Mouse (Mus musculus) urinary bladder, adult 2 months (tissue): ENCODE data around the gene Dnah12. TPM values are rescaled to one million over a fixed set of nuclear protein-coding genes. Genes with fewer than 3 reads are reported as not detected.
"Not testable (repeated sequence)": the region's sequence is repeated elsewhere in the genome, so short reads cannot be mapped to it uniquely, and the experiment has no call there.

Experiments
- DNase-seq: peaks from one replicate; pipeline ENCODE4 v3.0.0; 2022; ENCODE audit warnings: low spot score
- polyA plus RNA-seq: library from polyadenylated mRNA; depleted of rRNA; stranded (reverse); fragments of >200 nt; gene quantifications from 2 replicates; pipeline ENCODE4 v1.2.3, GENCODE M21; 2012; rRNA removed

The Dnah12 gene
- polyA plus RNA-seq, 1 experiment: 0.01 TPM

- no peak for DNase-seq
Observed at GRCm38 (mm10) chr14:26881700-26882099, 188.6 kb downstream of the Dnah12 start.

GRCm38 (mm10) chr14:26887244-26887643 is 194.2 kb downstream of the Dnah12 start:
- no peak for DNase-seq

- no peak for DNase-seq
Observed at GRCm38 (mm10) chr14:26890777-26891176, 197.7 kb downstream of the Dnah12 start.

GRCm38 (mm10) chr14:26894392-26894791 is 201.3 kb downstream of the Dnah12 start, which contains the start of gene Asb14:
TSS of gene Asb14 (plus strand) at chr14:26894557.
- DNase-seq: no peak

GRCm38 (mm10) chr14:26899490-26899889 is 206.4 kb downstream of the Dnah12 start:
- no peak for DNase-seq

GRCm38 (mm10) chr14:26900893-26901292 is 207.8 kb downstream of the Dnah12 start:
- DNase-seq: no peak

- DNase-seq: no peak
Observed at GRCm38 (mm10) chr14:26907401-26907800, 214.3 kb downstream of the Dnah12 start.

GRCm38 (mm10) chr14:26910461-26910860 is 217.4 kb downstream of the Dnah12 start:
- DNase-seq: not testable (repeated sequence)

GRCm38 (mm10) chr14:26911201-26911600 is 218.1 kb downstream of the Dnah12 start:
- DNase-seq: no peak

GRCm38 (mm10) chr14:26911826-26912225 is 218.8 kb downstream of the Dnah12 start:
- DNase-seq: no peak

GRCm38 (mm10) chr14:26913681-26914268 is 220.7 kb downstream of the Dnah12 start:
- no peak for DNase-seq

- DNase-seq: no peak
Observed at GRCm38 (mm10) chr14:26919310-26919709, 226.2 kb downstream of the Dnah12 start.

GRCm38 (mm10) chr14:26923702-26924421 is 230.8 kb downstream of the Dnah12 start:
- DNase-seq: no peak

- no peak for DNase-seq
Observed at GRCm38 (mm10) chr14:26934891-26935290, 241.8 kb downstream of the Dnah12 start.

- DNase-seq: no peak
Observed at GRCm38 (mm10) chr14:26935558-26935957, 242.5 kb downstream of the Dnah12 start.

Other genes starting within 250 kb of the Dnah12 start
- 261 and 300 TPM in 2 replicates for gene Slmap, start 158.3 kb upstream of the Dnah12 start, polyA plus RNA-seq
- gene Dennd6a, start 119.4 kb upstream of the Dnah12 start, polyA plus RNA-seq: 21.1 and 23.1 TPM in 2 replicates
- gene Arf4, start 55.2 kb upstream of the Dnah12 start, polyA plus RNA-seq: 193 and 214 TPM in 2 replicates
- gene Pde12, start 23.4 kb upstream of the Dnah12 start, polyA plus RNA-seq: 3.8 and 4.3 TPM in 2 replicates
- gene Asb14, start 201.3 kb downstream of the Dnah12 start, polyA plus RNA-seq: not detected in 2 replicates